Mouse (Mus musculus) G1E (cell line): ENCODE results near the gene Spata31d1b.

Source experiments
- CTCF ChIP-seq: IDR thresholded peaks from 2 replicates; pipeline ENCODE4 v1.5.1; 2012; ENCODE audit warnings: low read depth, low read length, inconsistent platforms, mixed read lengths
- GATA1 ChIP-seq: IDR thresholded peaks from 2 replicates; pipeline ENCODE4 v1.6.1; 2012; ENCODE audit warnings: borderline replicate concordance, low read length, inconsistent platforms, mixed read lengths
- POLR2AphosphoS5 ChIP-seq: IDR thresholded peaks from 2 replicates; pipeline ENCODE4 v1.6.1; 2012; ENCODE audit warnings: low read depth, low read length, inconsistent platforms; ENCODE audit not compliant: insufficient replicate concordance
- TAL1 ChIP-seq: conservative IDR thresholded peaks from 2 replicates; pipeline ENCODE4 v1.6.1; 2012; ENCODE audit warnings: low read depth, low read length, inconsistent platforms, mixed read lengths

- TF ChIP-seq GATA1 (no peak), CTCF (no peak), POLR2AphosphoS5 (no peak), TAL1 (no peak)
These were observed 29.5 kb upstream of the Spata31d1b start for GRCm38 (mm10) chr13:59682629-59683028.
